Mouse (Mus musculus): ENCODE data around the gene Pole3. TPM values are rescaled to one million over a fixed set of nuclear protein-coding genes. Genes with fewer than 3 reads are reported as not detected.

Gene Pole3
- polyA plus RNA-seq, 1 experiment from 2014 or later = 104 TPM

DNA sequence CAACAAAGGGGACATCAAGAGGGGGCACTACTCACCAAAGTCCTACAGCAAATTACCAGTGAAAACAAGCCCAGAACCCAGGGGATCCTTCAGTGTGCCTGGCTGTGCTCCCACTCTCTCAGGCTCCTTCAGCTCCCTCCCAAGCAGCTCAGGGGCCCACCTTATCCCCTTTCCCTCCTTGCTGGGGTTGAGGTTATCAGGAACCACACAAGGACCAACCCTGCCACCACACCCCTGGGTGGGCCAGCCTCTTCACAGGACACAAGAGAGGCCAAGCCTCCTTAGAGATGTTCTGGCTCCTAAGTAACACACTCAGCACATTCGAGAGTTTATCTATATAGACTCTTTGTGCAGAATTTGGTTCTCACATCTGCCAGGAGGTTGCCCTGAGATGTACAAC is 8.3 kb downstream of the Pole3 start:
- Histone ChIP-seq H3K9ac (ENCODE audit: low read depth, low read length) (no peak overlapping the region), H3K4me3 (ENCODE audit: low read length) (no peak overlapping the region), H3K4me1 (ENCODE audit: control insufficient read depth, insufficient read depth, low read length) (peaks cover 38% of the 10 kb centered on the region), H3K27me3 (ENCODE audit: control insufficient read depth, insufficient read depth, low read length) (no peaks in the 10 kb centered on the region), H3K4me2 (replicated peaks; ENCODE audit: low read depth, low read length) (no peak overlapping the region), H3K36me3 (ENCODE audit: control insufficient read depth, insufficient read depth, low read length) (peaks cover 26% of the 10 kb centered on the region), H3K27ac (ENCODE audit: low read depth, low read length) (peak overlapping the region; percentile 53), H3K9me3 (ENCODE audit: control insufficient read depth, low read length) (no peaks in the 10 kb centered on the region)
- no peak for ATAC-seq (ENCODE audit: low FRiP score, low TSS enrichment)
- WGBS = 73% methylated on average over 1 of the region's 1 CpGs

DNA sequence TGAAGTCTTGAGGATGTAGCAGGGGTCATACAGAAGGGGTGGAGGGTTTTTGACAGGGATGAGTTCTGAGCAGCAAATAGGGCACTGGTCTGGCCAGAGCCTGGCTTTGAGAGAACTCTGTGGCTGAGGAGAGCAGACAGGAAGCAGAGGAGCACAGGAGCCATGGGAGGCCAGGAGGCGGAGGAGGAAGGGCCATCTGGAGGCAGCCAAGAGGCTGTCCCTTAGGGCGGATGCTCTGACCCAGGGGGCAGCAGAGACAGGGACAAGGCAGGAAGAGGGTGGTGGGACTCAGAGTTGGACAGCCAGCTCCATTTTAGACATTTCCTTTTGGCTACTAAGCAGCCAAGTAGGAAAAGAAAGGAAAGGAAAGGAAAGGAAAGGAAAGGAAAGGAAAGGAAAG is 8.8 kb downstream of the Pole3 start:
- no peak overlapping the region for H3K4me2 ChIP-seq (replicated peaks; ENCODE audit: low read depth, low read length)
- no peak overlapping the region for H3K9ac ChIP-seq (ENCODE audit: low read depth, low read length)

DNA sequence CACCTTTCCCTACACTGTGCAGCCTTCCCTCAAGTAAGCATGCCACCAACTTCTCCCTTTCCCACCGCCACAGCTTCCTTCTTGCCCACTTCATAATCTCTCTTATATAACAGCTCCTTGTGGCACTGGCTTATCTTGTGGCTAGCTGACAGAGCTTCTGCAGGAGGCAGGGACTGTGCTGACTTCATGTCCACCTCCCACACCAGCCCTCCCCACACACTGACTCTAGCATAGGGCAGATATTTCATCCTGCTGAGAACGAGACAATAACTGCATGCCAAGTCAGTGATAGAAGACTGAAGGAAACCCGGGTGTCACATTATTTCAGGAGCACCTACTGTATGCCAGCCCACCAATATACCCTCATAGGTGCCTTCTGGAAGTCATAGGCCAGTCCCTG is 9.4 kb downstream of the Pole3 start:
- peaks cover 38% of the 10 kb centered on the region for H3K4me1 ChIP-seq (ENCODE audit: control insufficient read depth, insufficient read depth, low read length)
- H3K9me3 ChIP-seq (ENCODE audit: control insufficient read depth, low read length) = no peaks in the 10 kb centered on the region
- 74% methylated on average over 3 of the region's 3 CpGs for WGBS
- no peak overlapping the region for H3K9ac ChIP-seq (ENCODE audit: low read depth, low read length)
- no peak for ATAC-seq (ENCODE audit: low FRiP score, low TSS enrichment)
- peaks cover 37% of the 10 kb centered on the region for H3K36me3 ChIP-seq (ENCODE audit: control insufficient read depth, insufficient read depth, low read length)
- no peaks in the 10 kb centered on the region for H3K27me3 ChIP-seq (ENCODE audit: control insufficient read depth, insufficient read depth, low read length)
- no peak overlapping the region for H3K4me3 ChIP-seq (ENCODE audit: low read length)
- H3K27ac ChIP-seq (ENCODE audit: low read depth, low read length) = no peak overlapping the region
- H3K4me2 ChIP-seq (replicated peaks; ENCODE audit: low read depth, low read length) = no peak overlapping the region

More for the DNA sequence above, 8.8 kb downstream of the Pole3 start:
- WGBS = 33% methylated on average over 2 of the region's 2 CpGs
- H3K36me3 ChIP-seq (ENCODE audit: control insufficient read depth, insufficient read depth, low read length) = peaks cover 31% of the 10 kb centered on the region
- no peaks in the 10 kb centered on the region for H3K27me3 ChIP-seq (ENCODE audit: control insufficient read depth, insufficient read depth, low read length)
- peaks cover 38% of the 10 kb centered on the region for H3K4me1 ChIP-seq (ENCODE audit: control insufficient read depth, insufficient read depth, low read length)
- H3K4me3 ChIP-seq (ENCODE audit: low read length) = no peak overlapping the region
- no peaks in the 10 kb centered on the region for H3K9me3 ChIP-seq (ENCODE audit: control insufficient read depth, low read length)
- peak overlapping the region; percentile 53; the same call in 1 of the 2 replicates for H3K27ac ChIP-seq (ENCODE audit: low read depth, low read length)
- ATAC-seq (ENCODE audit: low FRiP score, low TSS enrichment) = no peak

GRCm38 (mm10) chr4:62514995-62515394 is 9.9 kb downstream of the Pole3 start:
- Histone ChIP-seq H3K9ac (ENCODE audit: low read depth, low read length) (no peak overlapping the region), H3K4me3 (ENCODE audit: low read length) (no peak overlapping the region), H3K4me1 (ENCODE audit: control insufficient read depth, insufficient read depth, low read length) (peaks cover 38% of the 10 kb centered on the region), H3K27ac (ENCODE audit: low read depth, low read length) (no peak overlapping the region), H3K4me2 (replicated peaks; ENCODE audit: low read depth, low read length) (no peak overlapping the region), H3K9me3 (ENCODE audit: control insufficient read depth, low read length) (no peaks in the 10 kb centered on the region), H3K36me3 (ENCODE audit: control insufficient read depth, insufficient read depth, low read length) (peaks cover 42% of the 10 kb centered on the region), H3K27me3 (ENCODE audit: control insufficient read depth, insufficient read depth, low read length) (no peaks in the 10 kb centered on the region)
- ATAC-seq (ENCODE audit: low FRiP score, low TSS enrichment) = no peak
- 91% methylated on average over 7 of the region's 7 CpGs for WGBS

- Histone ChIP-seq H3K9ac (ENCODE audit: low read depth, low read length) (no peak overlapping the region), H3K27me3 (ENCODE audit: control insufficient read depth, insufficient read depth, low read length) (no peaks in the 10 kb centered on the region), H3K36me3 (ENCODE audit: control insufficient read depth, insufficient read depth, low read length) (peaks cover 51% of the 10 kb centered on the region), H3K4me1 (ENCODE audit: control insufficient read depth, insufficient read depth, low read length) (peaks cover 37% of the 10 kb centered on the region), H3K9me3 (ENCODE audit: control insufficient read depth, low read length) (no peaks in the 10 kb centered on the region), H3K4me3 (ENCODE audit: low read length) (no peak overlapping the region), H3K4me2 (replicated peaks; ENCODE audit: low read depth, low read length) (no peak overlapping the region), H3K27ac (ENCODE audit: low read depth, low read length) (no peak overlapping the region)
- 58% methylated on average over 11 of the region's 11 CpGs for WGBS
- no peak; the same call in 1 of the 2 replicates for ATAC-seq (ENCODE audit: low FRiP score, low TSS enrichment)
Measured at GRCm38 (mm10) chr4:62513998-62514506, 10.8 kb downstream of the Pole3 start.

DNA sequence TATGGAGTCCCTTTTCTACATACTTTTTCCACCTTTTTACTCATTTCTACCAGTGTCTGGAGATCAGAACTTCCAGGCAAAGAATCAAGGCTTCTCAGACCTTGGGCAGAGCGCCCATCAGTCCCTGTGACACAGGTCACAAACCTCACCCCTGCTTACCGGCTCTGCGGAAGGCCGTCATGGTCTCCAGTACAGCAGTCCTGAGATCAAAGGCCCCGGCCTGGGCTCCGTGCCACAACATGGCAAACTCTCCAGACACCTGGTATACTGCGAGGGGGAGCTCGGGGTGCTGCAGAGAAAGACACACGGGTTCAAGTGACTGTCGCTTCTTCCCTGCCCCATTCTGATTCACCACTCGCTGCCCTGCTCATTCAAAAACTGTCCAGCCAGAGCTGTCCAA is 14.9 kb downstream of the Pole3 start:
- peaks cover 69% of the 10 kb centered on the region for H3K36me3 ChIP-seq (ENCODE audit: control insufficient read depth, insufficient read depth, low read length)
- H3K4me1 ChIP-seq (ENCODE audit: control insufficient read depth, insufficient read depth, low read length) = 0 out of 2 replicates have a peak, but pooled peaks cover 3% of the 10 kb centered on the region
- no peak overlapping the region for H3K9ac ChIP-seq (ENCODE audit: low read depth, low read length)
- WGBS = 92% methylated on average over 11 of the region's 11 CpGs
- no peaks in the 10 kb centered on the region for H3K27me3 ChIP-seq (ENCODE audit: control insufficient read depth, insufficient read depth, low read length)
- ATAC-seq (ENCODE audit: low FRiP score, low TSS enrichment) = no peak
- H3K4me2 ChIP-seq (replicated peaks; ENCODE audit: low read depth, low read length) = no peak overlapping the region
- H3K27ac ChIP-seq (ENCODE audit: low read depth, low read length) = no peak overlapping the region
- H3K4me3 ChIP-seq (ENCODE audit: low read length) = no peak overlapping the region
- H3K9me3 ChIP-seq (ENCODE audit: control insufficient read depth, low read length) = no peaks in the 10 kb centered on the region

DNA sequence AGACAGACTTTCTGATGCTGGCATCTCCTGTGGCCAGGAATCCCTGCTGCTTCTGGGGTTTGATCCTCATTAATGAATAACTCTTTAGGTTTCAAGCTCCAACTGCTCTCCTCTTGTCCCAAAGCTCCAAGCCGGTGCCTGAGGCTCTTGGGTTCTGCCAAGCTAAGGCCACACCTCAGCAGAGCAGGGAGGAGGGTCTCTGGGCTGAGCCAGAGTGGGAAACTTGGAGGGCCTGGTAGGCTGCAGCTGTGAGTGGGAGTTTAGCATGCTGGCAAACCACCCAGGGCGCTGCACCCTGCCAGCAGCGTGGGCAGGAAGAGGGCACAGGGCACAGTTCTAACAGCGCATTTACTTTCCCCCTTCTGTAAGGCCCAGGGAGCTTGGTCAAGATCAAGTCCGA is 16.0 kb downstream of the Pole3 start:
- H3K36me3 ChIP-seq (ENCODE audit: control insufficient read depth, insufficient read depth, low read length) = peaks cover 66% of the 10 kb centered on the region
- H3K27me3 ChIP-seq (ENCODE audit: control insufficient read depth, insufficient read depth, low read length) = no peaks in the 10 kb centered on the region
- WGBS = 90% methylated on average over 5 of the region's 5 CpGs
- no peak overlapping the region for H3K9ac ChIP-seq (ENCODE audit: low read depth, low read length)
- no peaks in the 10 kb centered on the region for H3K9me3 ChIP-seq (ENCODE audit: control insufficient read depth, low read length)
- no peak overlapping the region for H3K4me2 ChIP-seq (replicated peaks; ENCODE audit: low read depth, low read length)
- no peak overlapping the region for H3K27ac ChIP-seq (ENCODE audit: low read depth, low read length)
- 0 out of 2 replicates have a peak, but pooled peaks cover under 1% of the 10 kb centered on the region for H3K4me1 ChIP-seq (ENCODE audit: control insufficient read depth, insufficient read depth, low read length)
- no peak for ATAC-seq (ENCODE audit: low FRiP score, low TSS enrichment)
- H3K4me3 ChIP-seq (ENCODE audit: low read length) = no peak overlapping the region

- no peak for ATAC-seq (ENCODE audit: low FRiP score, low TSS enrichment)
- H3K9ac ChIP-seq (ENCODE audit: low read depth, low read length) = no peak overlapping the region
- no peaks in the 10 kb centered on the region for H3K4me1 ChIP-seq (ENCODE audit: control insufficient read depth, insufficient read depth, low read length)
- no peaks in the 10 kb centered on the region for H3K9me3 ChIP-seq (ENCODE audit: control insufficient read depth, low read length)
- 54% methylated on average over 2 of the region's 2 CpGs for WGBS
- H3K36me3 ChIP-seq (ENCODE audit: control insufficient read depth, insufficient read depth, low read length) = peaks cover 46% of the 10 kb centered on the region
- H3K4me3 ChIP-seq (ENCODE audit: low read length) = no peak overlapping the region
- no peak overlapping the region for H3K4me2 ChIP-seq (replicated peaks; ENCODE audit: low read depth, low read length)
- H3K27ac ChIP-seq (ENCODE audit: low read depth, low read length) = no peak overlapping the region
- H3K27me3 ChIP-seq (ENCODE audit: control insufficient read depth, insufficient read depth, low read length) = no peaks in the 10 kb centered on the region
Measured at GRCm38 (mm10) chr4:62506798-62507197, 18.1 kb downstream of the Pole3 start.

- Histone ChIP-seq H3K9me3 (ENCODE audit: control insufficient read depth, low read length) (no peaks in the 10 kb centered on the region), H3K9ac (ENCODE audit: low read depth, low read length) (no peak overlapping the region), H3K27ac (ENCODE audit: low read depth, low read length) (no peak overlapping the region), H3K27me3 (ENCODE audit: control insufficient read depth, insufficient read depth, low read length) (no peaks in the 10 kb centered on the region), H3K36me3 (ENCODE audit: control insufficient read depth, insufficient read depth, low read length) (peaks cover 37% of the 10 kb centered on the region), H3K4me2 (replicated peaks; ENCODE audit: low read depth, low read length) (no peak overlapping the region), H3K4me1 (ENCODE audit: control insufficient read depth, insufficient read depth, low read length) (peaks cover 3% of the 10 kb centered on the region; the same call in 1 of the 2 replicates), H3K4me3 (ENCODE audit: low read length) (no peak overlapping the region)
- 76% methylated on average over 3 of the region's 3 CpGs for WGBS
- no peak for ATAC-seq (ENCODE audit: low FRiP score, low TSS enrichment)
Measured at GRCm38 (mm10) chr4:62505991-62506390, 18.9 kb downstream of the Pole3 start.
